Mouse (Mus musculus) brain, adult 2 months (tissue): Measurements from ENCODE around the gene Scube1.

ENCODE experiments used
- DNase-seq: peaks from one replicate; pipeline ENCODE4 v3.0.0; 2011; ENCODE audit warnings: low read depth, low spot score

Gene Scube1

DNA sequence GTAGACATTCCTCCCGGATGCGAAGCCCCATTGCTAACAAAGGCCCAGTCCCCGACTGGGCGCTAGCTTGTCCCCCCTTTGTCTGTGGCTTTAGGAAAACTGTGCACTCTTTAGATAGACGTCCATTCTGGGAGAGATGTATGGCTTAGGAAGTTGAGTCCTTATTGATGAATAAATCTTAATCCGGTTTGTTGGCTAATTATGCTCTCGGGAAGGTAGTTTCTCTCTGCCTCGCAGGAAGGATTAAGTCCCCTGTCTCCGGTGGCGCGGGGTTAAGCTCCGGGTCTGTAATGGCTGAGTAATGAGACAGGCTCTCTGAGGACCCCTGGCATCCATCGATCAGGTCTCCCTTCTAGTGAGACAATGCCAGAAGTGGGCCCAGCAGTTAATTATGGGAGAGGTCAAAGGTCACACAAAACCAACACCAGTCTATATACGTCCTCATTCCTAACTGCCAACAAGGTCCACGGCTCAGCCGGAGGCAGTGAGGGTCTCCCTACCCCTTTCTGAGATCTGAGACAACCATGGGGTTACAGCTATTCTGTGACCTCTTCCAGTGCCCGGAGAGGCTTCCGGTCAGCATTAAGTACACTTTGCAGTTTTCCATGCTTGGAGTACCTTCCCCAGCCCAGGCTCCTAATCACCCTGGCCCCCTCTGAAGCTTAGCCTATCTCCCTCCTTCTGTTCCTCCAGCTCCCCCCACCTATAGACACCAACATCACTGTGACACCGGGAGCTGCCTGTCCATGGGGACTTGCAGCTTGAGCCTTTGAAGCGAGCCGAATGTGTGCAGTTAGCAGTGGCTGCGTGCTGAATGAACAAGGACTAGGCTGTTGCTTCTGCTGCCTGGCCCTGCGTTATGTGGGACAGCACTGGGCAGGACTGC lies 14.7 kb downstream of the Scube1 start:
- no peak for DNase-seq

GRCm38 (mm10) chr15:83706528-83707199 lies 18.2 kb downstream of the Scube1 start:
- no peak for DNase-seq

DNA sequence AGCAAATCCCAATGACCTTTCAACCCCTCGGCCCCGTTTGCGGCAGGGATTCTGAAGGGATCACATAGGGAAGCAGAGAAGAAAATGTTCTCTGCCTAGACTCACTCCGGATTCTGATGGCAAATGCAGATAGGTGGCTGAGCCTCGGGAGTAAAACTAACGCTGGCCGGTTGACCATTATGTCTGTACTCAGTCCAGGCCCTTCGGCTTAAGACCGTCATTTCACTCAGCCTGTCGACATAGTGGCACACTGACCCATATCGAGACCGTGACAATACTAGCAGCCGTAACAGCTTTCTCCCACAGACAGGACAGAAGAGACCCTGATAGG lies 24.3 kb downstream of the Scube1 start:
- no peak for DNase-seq

GRCm38 (mm10) chr15:83699834-83700592 lies 24.8 kb downstream of the Scube1 start:
- no peak for DNase-seq

- DNase-seq, result no peak
Observed at GRCm38 (mm10) chr15:83699132-83699833, 25.5 kb downstream of the Scube1 start.

DNA sequence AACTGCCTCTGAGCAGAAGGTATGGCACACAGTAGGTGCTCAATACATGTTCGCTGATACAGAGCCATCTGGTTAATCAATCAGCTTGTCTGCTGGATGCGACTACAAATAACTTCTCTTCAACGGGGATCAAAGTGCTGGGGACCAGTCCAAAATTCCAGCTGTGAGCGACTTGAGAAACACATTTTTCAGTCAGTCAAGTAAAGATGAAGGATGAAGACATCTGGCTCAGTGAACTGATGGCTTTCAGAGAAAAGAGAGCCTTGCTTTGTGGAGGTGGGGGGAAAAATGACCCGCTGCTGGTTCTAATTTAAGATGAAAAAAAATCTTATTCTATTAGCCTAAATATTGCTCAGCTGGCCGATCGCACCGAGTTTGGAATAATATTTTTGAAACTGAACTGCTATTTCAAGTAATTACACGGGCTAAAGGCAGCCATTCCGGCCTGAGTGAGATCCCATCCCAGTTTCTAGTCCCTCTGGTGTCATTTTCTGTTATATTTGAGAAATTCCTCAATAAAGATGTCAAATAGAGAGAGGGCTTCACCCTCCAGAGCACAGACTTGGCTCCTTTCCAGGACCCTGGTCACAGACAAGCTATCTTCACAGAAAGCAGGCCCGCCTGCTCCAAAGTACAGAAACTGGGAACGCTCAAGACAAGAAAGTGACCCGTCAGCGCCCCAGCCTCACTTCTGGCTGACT lies 28.0 kb downstream of the Scube1 start:
- no peak for DNase-seq

DNA sequence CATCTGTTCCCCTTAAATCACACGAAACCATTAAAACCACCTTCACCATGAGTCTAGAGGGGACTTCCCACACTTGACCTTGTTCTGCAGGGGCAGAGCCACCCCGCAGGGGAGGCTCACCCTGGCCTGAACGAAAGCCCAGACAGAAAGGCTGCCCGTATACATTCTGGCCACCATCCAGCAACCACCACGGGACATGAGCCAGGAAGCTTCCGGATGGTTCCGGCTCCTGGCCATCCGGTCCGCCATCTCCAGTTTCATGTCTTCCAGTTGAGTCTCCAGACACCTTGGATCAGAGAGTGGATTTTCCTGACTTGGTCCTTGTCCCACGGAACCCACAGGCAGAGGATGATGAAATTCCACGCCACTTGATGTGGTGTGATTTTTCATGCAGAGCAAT lies 29.7 kb downstream of the Scube1 start:
- DNase-seq, result no peak

DNA sequence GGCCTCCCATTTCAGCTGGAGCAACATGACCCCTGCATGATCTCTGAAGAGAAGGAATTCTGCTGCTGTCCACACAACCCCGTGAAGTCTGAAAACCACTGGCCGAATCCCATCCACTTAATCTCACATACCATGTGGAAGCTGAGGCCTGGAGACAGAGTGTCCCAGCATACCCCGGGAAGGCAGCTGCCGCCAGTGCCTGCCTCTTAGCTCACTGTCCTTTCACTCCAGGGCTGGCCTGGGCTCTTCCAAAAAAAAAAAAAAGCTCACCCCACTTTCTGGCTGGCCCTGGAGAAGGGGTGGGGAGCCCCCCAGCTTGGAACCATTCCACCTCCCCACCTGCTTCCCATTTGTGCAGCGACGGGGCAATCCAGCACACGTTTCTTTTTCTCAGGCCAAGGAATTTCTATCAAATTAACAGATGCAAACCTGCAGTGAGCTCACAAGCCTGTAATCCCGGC lies 32.9 kb downstream of the Scube1 start:
- DNase-seq, result no peak

- DNase-seq, result no peak
Observed at GRCm38 (mm10) chr15:83689946-83690345, 34.9 kb downstream of the Scube1 start.

GRCm38 (mm10) chr15:83686601-83687000 lies 38.2 kb downstream of the Scube1 start:
- DNase-seq, result no peak

- no peak for DNase-seq
Observed at GRCm38 (mm10) chr15:83685950-83686349, 38.9 kb downstream of the Scube1 start.

GRCm38 (mm10) chr15:83683051-83683561 lies 41.7 kb downstream of the Scube1 start:
- DNase-seq, result no peak

DNA sequence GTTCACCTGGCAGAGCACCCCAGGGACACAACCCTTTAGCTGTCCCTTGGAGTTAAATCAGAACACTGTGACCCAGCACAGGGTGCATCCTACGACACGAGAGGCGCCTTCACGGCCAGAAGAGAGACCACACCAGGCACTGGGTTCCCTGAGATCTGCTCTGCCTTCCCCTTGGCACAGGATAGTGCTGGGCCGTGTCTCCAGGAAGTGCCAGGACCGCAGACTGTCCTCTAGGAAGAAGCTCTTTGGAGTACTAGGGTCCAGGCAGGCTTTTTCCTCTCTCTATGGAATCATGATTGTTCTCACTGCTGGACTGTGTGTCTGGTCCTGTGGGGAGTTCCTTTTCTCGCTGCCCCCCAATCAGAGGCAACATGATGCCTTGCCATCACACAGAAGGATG lies 44.5 kb downstream of the Scube1 start:
- DNase-seq, result no peak

GRCm38 (mm10) chr15:83679729-83680128 lies 45.1 kb downstream of the Scube1 start:
- DNase-seq, result no peak

DNA sequence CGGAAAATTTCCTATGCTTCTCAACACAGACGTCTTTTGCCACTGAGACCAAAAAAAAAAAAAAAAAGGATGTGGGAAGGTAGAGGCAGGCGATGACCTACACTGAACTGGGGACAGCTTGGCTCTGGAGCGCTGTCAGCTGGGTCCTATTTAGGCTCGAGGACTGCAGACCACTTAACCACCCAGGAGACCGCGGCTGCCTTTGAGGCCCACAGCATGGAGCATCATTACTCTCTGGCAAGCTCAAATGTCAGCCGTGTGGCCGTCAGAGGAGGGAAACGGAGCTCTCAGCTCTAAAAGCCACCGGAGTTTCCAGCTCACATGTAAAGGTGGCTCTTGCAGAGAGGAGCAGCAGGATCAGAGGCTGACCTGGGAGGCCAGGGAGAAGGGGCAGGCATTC lies 46.2 kb downstream of the Scube1 start:
- peak; percentile 33 for DNase-seq

DNA sequence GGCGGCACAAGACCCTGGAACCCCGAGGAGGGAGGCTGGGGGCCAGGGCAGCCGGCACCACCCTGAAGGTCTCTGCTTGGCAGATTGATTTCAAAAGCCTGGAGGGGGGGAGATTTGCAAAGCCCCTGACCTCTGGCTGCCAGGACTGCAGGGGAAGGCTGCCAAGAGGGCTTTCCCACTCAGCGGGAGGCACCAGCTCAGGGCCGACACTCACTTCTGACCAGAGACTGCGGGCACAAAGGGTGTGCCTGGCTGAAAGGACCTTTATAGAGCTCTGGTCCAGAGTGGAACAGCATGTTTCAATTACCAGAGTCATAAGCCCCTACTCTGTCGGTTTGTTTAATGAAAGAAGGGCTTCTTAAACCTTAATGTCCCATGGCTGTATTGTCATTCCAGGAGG lies 46.7 kb downstream of the Scube1 start:
- no peak for DNase-seq

- no peak for DNase-seq
Observed at GRCm38 (mm10) chr15:83677098-83677497, 47.7 kb downstream of the Scube1 start.

- no peak for DNase-seq
Observed at GRCm38 (mm10) chr15:83676286-83676685, 48.5 kb downstream of the Scube1 start.

DNA sequence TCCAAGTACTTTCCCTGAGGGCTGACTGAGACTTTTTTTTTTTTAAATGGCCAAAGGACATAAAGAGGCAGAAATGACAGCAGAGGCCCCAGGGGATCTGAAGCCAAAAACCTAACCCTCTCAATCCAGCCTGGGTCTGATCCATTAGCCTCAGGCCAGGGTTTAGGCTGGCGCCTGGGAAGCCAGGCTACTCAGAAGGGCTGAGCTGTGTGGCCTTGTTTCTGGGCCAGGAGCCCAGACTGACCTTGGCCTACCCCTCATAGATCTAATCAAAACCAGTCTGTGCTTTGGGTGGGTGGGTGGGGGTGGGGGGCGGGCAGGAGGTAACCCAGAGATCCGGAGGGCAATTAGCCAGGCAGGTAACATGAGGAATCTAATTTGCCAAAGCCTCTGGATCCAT lies 51.2 kb downstream of the Scube1 start:
- DNase-seq, result no peak

- peak; percentile 65 for DNase-seq
Observed at GRCm38 (mm10) chr15:83667501-83667900, 57.3 kb downstream of the Scube1 start.

GRCm38 (mm10) chr15:83666418-83666817 lies 58.4 kb downstream of the Scube1 start:
- no peak for DNase-seq
